Mouse (Mus musculus): ENCODE results near the gene Rubcnl.

GRCm38 (mm10) chr14:74984817-74985391 lies 30.9 kb upstream of the Rubcnl start:
- no peak for TF ChIP-seq CTCF (IDR thresholded peaks at IDR 0.05 in 2 of 3, conservative IDR thresholded peaks at IDR 0.05 in 1 of 3; ENCODE audit: control insufficient read depth in 1 of 3, insufficient read depth in 1 of 3, low read depth in 2 of 3, low read length in 3 of 3, poor library complexity in 1 of 3, severe bottlenecking in 1 of 3)
- TF ChIP-seq POLR2A (IDR thresholded peaks at IDR 0.05; ENCODE audit: control insufficient read depth in 1 of 2, insufficient read depth in 1 of 2, low read depth in 1 of 2, low read length in 2 of 2, poor library complexity in 1 of 2), result no peak
- TF ChIP-seq MAX (IDR thresholded peaks at IDR 0.05; ENCODE audit: low read length), result no peak
- TF ChIP-seq BHLHE40 (IDR thresholded peaks at IDR 0.05; ENCODE audit: borderline replicate concordance, low read depth, low read length), result no peak
- no peak for TF ChIP-seq USF1 (IDR thresholded peaks at IDR 0.05; ENCODE audit: low read depth, low read length)
- no peak for TF ChIP-seq ZKSCAN1 (IDR thresholded peaks at IDR 0.05; ENCODE audit: low read depth, low read length)
- no peak for TF ChIP-seq TCF12 (IDR thresholded peaks at IDR 0.05; ENCODE audit: low read depth, low read length)
- TF ChIP-seq RCOR1 (IDR thresholded peaks at IDR 0.05; ENCODE audit: low read depth, low read length), result no peak
- TF ChIP-seq CHD2 (IDR thresholded peaks at IDR 0.05; ENCODE audit: low read length), result no peak

Measured in MEL (cell line).